Mouse (Mus musculus) thymus, adult 2 months (tissue): ENCODE measurements around the gene Sowahb.

Experiments
- CTCF ChIP-seq: fragments of 200-500 bp; IDR thresholded peaks from 2 replicates; pipeline ENCODE4 v1.5.1; 2012; ENCODE audit warnings: mild to moderate bottlenecking, control low read depth, low read length, moderate library complexity, borderline replicate concordance; ENCODE audit not compliant: control insufficient read depth, poor library complexity, insufficient read depth; ENCODE audit errors: extremely low read depth
- POLR2A ChIP-seq: fragments of 200-500 bp; IDR thresholded peaks from 2 replicates; pipeline ENCODE4 v1.6.1; 2012; ENCODE audit warnings: mild to moderate bottlenecking, low read length, control low read depth, moderate library complexity; ENCODE audit not compliant: control insufficient read depth, poor library complexity, insufficient read depth; ENCODE audit errors: extremely low read depth

DNA sequence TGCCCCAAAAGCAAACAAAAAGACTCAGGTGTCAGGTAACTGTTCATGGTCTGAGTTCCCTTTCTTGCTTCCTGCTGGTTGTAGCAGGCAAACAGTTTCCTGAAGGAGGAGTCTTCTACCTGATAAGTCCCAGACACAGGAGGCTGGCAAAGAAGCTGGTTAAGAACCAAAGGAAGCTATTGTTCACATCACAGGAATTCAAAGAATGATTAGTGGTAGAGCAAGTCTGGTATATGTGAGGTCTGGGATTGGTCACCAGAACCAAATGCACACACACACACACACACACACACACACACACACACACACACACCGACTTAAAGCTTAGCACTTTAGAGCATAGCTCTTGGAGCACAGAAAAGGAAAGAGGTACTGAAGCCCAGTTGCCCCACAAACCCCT lies 9.5 kb downstream of the Sowahb start:
- TF ChIP-seq CTCF (no peak), POLR2A (no peak)
